Mouse (Mus musculus): ENCODE measurements around the gene Tas1r1.

Gene Tas1r1

DNA sequence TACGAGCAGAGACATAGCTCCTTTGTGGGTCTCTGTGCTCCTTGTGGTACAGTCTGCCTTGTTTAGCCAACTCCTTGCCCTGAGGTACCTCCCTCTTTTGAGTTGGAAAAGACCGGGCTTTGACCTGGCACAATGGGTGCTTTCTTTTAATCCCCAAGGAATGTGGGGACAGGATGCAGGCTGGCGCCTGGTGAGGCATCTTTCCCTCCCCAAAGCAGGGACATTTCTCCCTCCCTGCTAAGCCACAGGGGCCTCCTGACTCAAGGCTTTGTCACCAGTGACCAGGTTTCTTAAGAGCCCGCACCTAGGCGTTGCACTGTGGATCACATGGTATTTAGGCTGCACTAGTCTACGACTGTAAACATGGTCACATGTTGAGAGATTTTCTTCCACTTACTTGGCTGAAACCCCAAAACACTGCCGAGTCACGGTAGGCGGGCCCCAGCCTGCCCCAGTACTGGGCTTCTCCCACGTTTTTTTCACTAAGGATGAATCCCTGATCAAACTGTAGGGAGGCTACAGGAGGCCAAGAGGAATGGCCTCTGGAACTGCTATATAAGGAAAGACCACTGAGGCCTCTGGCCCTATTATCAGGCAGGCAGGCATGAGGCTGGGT is 28.2 kb downstream of the Tas1r1 start:
- peak; percentile 72 for DNase-seq (ENCODE audit: low read depth, low spot score)

DNA sequence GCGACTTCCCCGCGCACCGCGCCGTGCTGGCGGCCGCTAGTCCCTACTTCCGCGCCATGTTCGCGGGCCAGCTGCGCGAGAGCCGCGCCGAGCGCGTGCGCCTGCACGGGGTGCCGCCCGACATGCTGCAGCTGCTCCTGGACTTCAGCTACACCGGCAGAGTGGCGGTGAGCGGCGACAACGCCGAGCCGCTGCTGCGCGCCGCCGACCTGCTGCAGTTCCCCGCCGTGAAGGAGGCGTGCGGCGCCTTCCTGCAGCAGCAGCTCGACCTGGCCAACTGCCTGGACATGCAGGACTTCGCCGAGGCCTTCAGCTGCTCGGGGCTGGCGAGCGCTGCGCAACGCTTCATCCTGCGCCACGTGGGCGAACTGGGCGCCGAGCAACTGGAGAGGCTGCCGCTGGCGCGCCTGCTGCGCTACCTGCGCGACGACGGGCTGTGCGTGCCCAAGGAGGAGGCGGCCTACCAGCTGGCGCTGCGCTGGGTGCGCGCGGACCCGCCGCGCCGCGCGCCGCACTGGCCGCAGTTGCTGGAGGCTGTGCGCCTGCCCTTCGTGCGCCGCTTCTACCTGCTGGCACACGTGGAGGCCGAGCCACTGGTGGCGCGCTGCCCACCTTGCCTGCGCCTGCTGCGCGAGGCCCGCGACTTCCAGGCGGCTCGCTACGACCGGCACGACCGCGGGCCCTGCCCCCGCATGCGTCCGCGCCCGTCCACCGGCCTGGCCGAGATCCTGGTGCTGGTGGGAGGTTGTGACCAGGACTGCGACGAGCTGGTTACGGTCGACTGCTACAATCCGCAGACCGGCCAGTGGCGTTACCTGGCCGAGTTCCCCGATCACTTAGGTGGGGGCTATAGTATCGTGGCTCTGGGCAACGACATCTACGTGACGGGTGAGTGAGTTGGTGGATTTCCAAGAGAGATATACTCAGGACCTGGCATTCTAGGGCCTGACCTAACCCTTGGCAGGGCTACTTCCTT is 29.0 kb downstream of the Tas1r1 start:
- DNase-seq (ENCODE audit: low read depth, low spot score), result peak; percentile 91

DNA sequence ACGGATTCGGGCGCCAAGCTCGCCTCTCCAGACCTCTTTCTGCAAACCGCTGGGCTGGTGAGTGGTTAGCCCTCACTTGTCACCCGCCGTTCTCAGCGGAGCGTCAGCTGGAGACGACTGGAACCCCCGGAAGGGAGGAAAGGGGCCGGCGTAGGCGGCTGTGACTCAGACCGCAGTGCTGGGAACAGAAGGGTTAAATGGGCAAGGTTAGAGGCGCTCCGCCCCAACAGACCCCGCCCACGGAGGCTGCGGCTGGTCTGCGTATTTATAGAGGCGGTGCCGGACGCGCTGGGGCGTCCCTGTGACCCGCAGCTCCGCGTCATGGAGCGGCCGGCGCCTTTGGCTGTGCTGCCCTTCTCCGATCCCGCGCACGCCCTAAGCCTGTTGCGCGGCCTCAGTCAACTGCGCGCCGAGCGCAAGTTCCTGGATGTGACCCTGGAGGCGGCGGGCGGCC is 29.7 kb downstream of the Tas1r1 start, which contains the start of gene Klhl21:
Klhl21 (plus strand) TSS at position 182 of the 454 bp plus-strand sequence.
- peak; percentile 97 for DNase-seq (ENCODE audit: low read depth, low spot score)

DNA sequence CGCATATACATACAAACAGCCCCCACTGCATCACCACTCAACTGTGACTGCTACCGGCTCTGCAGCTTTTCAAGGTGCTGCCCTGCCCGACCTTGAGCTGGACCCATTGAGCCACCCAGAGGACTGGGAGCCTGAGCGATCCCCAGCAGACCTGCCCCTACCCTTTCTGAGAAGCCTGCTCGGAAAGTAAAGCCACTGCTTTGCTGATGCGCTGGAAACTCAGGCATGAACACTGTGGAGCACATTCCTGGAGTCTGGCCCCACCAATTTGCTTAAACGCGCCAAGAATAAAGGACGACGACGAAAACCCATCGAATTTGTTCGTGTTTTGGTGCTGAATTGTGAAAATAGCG is 30.2 kb downstream of the Tas1r1 start:
- no peak for DNase-seq (ENCODE audit: low read depth, low spot score)

DNA sequence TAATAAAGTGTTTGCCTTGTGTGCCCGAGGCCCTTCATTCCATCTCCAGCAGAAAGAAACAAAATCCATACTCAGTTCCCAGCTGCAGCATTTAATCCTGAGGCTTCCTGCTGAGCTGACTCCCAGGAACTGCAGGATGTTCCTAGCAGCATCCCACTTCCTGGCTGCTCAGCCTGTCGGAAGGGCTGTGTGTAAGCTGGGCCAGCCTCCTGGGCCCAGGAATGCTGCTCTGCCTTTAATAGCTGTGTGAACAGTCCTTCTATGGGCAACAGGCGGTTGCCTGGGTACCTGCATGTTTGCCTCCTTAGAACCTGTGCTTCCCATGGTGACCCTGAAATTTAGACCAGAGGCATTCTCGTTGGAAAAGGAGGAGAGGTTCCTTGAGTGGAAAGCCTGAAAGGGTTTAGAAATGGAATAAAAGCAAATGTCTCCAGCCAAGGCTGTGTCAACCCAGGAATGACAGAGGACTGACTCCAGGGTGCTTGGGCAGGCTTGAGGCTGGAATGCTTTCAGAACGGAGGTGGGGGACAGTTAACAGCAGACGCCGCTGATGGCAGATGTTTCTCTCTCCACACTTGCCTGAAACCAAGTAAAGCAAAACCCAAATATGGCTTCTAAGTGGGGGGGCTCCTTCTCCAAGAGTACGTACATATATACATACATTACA is 30.8 kb downstream of the Tas1r1 start:
- peak; percentile 83 for DNase-seq (ENCODE audit: low read depth, low spot score)

DNA sequence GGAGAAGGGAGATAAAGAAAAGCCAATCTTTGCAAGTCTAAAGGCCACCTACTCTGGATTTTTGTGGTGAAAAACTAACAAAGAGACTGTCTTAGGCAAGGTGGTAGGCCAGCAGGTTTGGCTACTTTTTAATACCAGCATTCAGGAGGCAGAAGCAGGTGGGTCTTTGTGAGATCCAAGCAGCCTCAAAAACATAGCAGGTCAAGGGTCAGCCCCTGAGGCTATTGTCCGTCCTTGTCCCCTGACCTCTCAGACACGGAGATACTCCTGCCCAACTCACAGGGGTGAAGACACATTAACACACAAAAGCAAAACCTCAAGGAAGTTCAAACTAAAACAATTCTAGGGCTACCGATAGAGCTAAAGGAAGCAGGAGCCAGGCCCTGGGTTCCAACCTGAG is 31.6 kb downstream of the Tas1r1 start:
- no peak for DNase-seq (ENCODE audit: low read depth, low spot score)

DNA sequence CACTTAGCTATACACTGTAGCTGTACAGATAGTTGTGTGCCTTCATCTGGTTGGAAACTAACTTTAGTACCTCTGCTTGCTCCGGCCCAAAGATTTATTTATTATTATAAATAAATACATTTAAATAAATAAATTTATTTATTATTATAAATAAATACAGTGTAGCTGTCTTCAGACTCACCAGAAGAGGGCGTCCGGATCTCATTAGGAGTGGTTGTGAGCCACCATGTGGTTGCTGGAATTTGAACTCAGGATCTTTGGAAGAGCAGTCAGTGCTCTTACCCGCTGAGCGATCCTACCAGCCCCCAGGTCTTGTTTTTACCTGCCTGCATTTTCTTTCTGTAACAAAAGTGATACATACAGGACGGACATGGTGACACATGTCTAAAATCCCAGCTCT is 32.2 kb downstream of the Tas1r1 start:
- DNase-seq (ENCODE audit: low read depth, low spot score), result peak; percentile 40

DNA sequence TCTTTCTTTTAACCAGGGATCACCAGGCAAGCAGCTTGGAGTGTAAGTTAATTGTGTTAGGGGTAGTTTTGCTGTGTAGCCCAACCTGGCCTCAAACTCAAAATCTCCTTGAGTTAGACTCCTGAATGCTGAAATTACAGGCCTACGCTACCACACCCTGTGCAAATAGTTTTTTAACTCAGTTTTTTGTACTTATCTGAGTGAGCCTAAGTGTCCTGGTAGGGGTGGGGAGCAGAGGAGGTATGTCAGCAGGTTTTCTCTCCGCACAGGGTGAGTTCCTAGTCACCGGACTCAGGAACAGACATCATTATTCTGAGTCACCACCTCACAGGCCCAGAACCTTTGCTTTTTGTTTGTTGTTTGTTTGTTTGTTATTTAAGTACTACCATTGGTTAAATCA is 36.3 kb downstream of the Tas1r1 start:
- DNase-seq (ENCODE audit: low read depth, low spot score), result no peak

DNA sequence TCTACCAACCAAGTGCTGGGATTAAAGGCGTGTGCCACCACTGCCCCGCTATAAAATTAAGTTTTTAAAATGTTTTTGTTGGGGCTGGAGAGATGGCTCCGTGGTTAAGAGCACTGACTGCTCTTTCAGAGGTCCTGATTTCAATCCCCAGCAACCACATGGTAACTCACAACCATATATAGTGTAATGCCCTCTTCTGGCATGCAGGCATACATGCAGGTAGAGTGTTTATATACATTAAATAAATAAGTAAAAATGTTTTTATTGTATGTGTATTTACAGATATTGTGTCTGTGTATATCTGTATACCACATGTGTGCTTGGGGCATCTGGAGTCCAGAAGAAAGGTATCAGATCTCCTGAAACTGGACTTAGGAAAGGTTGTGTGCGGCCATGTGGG is 37.0 kb downstream of the Tas1r1 start:
- DNase-seq (ENCODE audit: low read depth, low spot score), result no peak

DNA sequence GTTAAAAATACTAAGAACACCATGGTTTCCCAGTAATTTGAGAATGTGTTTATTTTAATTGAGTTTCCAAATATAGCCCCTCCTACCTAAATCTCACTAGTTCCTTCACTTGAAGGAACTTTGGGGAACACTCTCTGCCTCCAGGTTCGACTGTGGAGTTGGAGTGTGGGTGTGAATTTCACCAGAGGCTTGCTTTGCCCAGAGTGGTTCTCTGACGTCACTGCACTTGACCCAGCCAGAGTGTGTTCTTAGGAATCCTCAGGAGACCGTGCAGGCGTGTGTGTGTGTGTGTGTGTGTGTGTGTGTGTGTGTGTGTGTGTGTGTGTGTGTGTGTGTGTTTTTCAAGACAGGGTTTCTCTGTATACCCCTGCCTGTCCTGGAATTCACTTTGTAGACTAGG is 37.5 kb downstream of the Tas1r1 start:
- DNase-seq (ENCODE audit: low read depth, low spot score), result peak; percentile 90

DNA sequence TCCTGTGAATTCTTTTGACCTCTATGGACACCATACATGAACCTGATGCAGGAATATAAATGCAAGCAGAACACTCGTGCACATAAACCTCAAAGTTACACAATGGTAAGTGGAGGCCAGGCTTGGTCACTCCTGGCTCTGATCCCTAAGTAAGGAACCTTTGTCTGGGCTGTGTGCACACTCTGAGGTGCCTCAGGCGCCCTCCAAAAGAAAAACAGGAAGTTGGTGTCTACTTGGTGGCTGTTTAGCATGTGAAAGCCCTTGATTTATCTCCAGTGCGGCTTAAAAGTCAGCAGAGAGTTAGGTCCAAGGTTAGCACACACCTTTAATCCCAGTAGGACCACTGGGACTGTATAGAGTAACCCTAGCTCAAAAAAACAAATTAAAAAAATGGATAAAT is 38.9 kb downstream of the Tas1r1 start:
- no peak for DNase-seq (ENCODE audit: low read depth, low spot score)

DNA sequence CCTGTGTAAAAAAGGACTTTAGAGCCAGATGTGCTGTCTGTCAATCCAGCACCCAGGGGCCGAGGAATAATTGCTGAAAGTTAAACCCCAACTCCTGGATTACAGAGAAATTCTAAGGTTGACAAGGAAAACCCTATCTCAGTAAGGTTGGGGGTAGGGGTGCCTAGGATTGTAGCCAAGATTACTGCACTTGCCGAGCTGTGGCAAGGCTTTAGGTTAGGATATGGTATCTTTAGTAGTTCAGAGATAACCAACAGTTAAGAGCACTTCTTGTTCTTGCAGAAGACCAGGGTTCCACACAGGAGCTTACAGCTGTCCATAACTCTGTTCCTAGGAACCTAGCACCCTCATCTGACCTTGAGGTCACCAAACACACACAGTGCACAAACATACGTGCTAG is 40.7 kb downstream of the Tas1r1 start:
- DNase-seq (ENCODE audit: low read depth, low spot score), result no peak

DNA sequence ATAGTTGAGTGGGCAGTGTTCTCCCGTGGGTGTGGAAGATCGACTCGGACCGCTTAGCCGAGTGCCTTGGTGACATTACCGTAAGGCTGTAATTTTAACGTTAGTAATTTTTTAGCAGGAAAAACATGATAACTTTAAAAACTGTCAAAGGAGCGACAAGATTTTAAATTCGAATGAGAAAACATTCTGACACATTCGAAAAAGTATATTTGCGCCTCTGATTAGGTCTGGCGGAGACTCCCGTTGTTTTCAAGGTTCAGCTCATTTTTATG is 41.5 kb downstream of the Tas1r1 start:
- DNase-seq (ENCODE audit: low read depth, low spot score), result no peak

DNA sequence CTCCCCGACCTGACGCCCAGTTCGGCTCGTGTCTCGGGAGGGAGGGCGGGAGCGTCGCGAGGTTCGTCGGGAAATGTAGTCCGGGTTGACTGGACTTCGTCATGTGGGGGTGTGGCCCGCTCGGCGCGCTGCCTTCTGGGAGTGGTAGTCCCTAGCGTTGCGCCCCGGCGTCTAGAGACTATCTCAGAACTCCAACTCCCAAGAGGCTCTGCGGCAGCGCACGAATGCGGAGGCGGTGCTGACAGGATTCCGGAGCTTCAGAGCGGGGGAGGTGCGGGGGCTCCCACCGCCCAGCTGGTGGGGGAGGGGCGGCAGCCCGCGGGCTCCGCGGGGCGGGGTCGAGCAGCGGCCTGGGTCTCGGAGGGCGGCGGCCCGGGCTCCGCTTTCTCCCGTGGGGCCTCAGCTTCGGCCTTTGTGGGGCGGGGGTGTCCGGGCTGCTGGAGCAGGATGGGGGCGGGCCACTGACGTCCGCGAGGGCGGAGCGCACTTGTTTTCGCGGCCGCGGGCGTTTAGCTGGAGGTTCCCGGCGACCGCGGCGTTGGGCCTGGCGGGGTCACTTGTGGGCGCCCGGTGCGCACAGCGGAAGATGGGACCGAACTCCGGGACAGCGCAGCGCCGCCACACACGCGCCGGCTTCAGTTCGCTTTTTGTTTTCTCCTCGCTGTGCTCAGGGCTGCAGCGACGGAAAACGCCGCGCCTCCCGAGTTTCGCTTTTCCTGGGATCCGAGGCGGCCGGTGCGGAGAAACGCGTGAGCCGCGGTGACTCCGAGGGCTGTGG is 42.0 kb downstream of the Tas1r1 start, which contains the start of gene Phf13:
Phf13 (minus strand) TSS at position 86 of the 778 bp plus-strand sequence.
- peak; percentile 100 for DNase-seq (ENCODE audit: low read depth, low spot score)

DNA sequence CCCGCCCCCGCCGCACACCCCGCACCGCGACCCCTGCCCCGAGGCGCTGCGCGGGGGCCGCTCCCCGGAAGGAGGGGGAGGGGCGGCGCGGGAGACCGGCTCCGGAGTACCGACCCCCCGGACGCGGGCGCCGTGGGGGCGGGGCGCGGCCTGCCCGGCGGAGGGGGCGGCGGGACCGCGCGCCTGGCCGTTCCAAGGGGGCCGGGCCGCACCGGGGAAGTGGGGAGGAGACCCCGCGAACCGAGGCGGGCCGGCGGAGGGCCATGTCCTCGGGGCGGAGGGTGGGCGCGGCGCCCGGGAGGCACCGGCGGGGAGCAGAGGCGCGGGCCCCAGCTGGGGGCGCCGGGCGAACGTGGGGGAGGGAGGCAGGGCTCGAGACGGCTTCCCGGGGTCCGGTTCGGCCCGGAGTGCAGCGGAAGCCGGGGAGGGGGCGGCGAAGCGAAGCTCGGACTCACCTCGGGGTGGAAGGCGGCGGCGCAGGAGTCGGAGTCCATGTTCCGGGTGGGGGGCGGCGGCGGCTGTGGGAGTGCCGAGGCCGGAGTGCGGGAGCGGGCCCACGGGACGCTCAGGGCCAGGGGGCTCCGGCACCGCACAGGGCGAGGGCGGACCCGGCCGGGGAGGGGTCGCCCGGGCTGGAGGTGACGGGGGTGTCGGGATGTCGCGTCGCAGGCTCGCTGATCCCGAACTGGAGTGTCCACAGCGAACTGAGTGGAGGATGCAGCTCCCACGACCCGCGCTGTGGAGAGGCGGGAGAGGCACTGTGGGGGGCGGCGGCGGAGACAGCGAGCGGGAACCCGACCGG is 42.8 kb downstream of the Tas1r1 start:
- DNase-seq (ENCODE audit: low read depth, low spot score), result no peak

DNA sequence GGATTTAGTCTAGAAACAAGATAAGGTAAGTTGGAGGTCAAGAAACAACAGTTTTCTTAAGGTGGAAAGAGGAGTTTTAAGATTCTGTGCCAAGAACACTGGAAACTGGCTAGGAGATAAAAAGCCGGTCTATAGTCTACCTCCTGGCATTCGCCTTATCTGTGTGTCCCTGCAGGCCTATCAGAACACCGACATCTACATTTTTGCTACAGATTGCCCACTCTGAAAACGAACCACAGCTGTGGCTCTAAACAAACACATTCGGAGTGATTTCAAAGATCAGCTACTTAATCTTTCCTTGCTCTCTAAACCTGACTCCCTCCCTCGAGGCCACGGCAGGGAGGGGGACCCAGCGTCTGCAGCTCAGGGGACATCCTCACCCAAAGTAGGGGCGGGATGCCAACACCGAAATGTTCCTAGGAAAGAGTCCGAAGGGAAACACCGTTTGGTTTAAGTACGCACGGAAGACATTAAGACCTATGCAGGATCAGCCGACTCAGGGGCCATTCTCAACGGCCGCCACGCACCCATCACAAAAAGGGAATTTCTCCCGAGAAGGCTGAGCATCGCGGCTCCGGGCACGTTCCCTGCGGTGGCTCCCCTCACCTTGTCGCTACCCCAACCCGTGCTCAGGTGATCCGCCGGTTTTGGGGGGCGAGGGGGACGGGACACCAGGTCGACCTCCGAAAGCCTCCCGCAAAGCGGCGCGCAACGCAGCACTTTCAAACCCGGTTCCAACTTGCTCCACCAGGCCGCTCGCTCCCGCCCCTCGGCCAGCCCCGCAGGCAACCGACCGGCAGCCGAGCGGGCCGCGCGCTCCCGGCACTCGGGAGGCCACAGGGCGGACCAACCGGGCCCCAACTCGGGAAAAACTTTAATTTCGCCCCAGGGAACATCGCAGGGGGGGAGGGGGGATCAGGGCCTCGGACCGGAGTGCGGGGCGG is 43.9 kb downstream of the Tas1r1 start:
- DNase-seq (ENCODE audit: low read depth, low spot score), result no peak

DNA sequence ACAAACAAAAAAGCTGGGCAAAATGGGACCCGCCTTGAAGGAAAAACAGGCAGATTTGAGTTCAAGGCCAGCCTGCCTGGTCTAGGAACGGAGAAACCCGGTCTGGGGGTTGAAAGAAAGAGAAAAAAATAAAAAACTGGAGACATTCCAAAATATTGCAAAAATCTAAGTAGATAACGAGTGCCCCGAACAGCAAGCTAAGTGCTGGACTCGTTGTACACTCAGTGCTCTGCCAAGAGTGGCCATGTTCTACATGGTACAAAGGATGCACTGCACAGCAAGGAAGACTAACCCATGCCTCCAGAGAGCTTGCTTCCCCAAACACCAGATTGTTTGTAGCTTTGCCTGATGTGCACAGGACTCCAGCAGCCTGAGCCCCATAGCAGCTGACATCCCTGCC is 45.3 kb downstream of the Tas1r1 start:
- no peak for DNase-seq (ENCODE audit: low read depth, low spot score)

DNA sequence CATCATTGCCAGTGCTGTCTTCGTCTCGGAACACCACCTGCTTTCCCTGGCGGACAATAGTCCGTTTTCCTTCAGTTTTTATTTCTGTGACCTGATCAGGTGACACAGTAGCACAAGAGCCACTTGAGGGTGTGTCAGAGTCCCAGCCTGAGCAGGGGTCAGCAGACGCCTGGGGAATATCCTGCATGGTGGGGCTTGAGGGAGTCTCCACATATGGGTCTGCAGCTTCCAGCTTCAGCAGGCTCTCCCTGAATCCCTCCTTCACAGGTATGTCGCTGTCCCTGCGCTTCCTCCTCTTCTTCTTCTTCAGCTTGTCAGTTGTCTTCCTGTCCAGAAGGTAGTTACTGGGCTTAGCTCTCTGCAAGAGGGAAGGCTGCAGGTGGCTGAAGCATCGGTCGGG is 46.3 kb downstream of the Tas1r1 start:
- no peak for DNase-seq (ENCODE audit: low read depth, low spot score)

DNA sequence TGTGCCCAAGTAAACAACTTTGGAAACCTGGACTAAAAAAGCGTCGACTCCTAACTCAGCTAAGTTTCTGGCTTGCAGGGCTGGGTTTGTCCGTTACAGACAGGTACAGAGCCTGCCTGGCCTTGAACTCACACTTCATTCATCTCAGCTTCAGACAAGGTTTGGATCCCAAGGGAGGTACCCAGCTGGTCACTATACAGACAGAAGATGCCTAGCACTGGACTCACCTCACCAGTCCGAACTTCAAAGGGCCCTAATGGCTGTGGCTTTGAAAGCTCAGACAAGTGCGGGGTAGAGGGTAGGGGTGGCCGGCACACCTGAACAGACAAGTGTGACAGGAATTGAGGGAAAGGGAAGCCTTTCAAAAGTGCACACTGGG is 49.3 kb downstream of the Tas1r1 start:
- DNase-seq (ENCODE audit: low read depth, low spot score), result no peak
